Mouse (Mus musculus) left cerebral cortex, adult 9 months (tissue): ENCODE results near the gene Mdh1b.

Source experiments
- DNase-seq, 2 experiments: peaks; one replicate each; pipeline ENCODE4 v3.0.0; 2022; ENCODE audit warnings: low spot score in 2 of 2

Mdh1b gene

GRCm38 (mm10) chr1:63658016-63658415 is 72.1 kb downstream of the Mdh1b start:
- DNase-seq = peak in 1 of 2 experiments; percentile 68
